27 mouse cellular contexts compared by ENCODE assay signal in genomic region chr15:50959109-50959508, GRCm38 (mm10).
"Had no signal": no experiment of that assay in that cellular context is flagged by ENCODE, and none has a peak within 500 bp of the region (broad histone marks: within the 10 kb centered on the region; RNA-seq: fewer than 3 reads in every experiment).

No protein-coding gene starts in this region.

- DNase-seq: gastrocnemius, adult 2 months; gastrocnemius, postnatal 10 days; gastrocnemius, postnatal 25 days; heart, adult 18-20 months; heart, postnatal 10 days; heart, postnatal 4 days; kidney, adult 11 months; kidney, adult 2 months; kidney, adult 9 months; kidney, postnatal 14 days; kidney, postnatal 36 days; layer of hippocampus, adult 9-11 months; layer of hippocampus, postnatal 36 days; left cerebral cortex, postnatal 4 days had no signal

- H3K27ac ChIP-seq: gastrocnemius, adult 2 months; heart, embryonic 10.5 days; hindbrain, embryonic 10.5 days; hindbrain, embryonic 12.5 days; hindbrain, embryonic 14.5 days; kidney, embryonic 15.5 days; kidney, postnatal 0 days; limb, embryonic 13.5 days; limb, embryonic 15.5 days; liver, embryonic 12.5 days; liver, embryonic 14.5 days had no signal

- H3K4me2 ChIP-seq: heart, embryonic 12.5 days; hindbrain, embryonic 12.5 days; hindbrain, embryonic 14.5 days; kidney, embryonic 15.5 days; limb, embryonic 13.5 days; limb, embryonic 15.5 days; liver, embryonic 12.5 days had no signal

- H3K9me3 ChIP-seq: heart, embryonic 10.5 days; heart, embryonic 12.5 days; hindbrain, embryonic 10.5 days; hindbrain, embryonic 12.5 days; kidney, embryonic 15.5 days; limb, embryonic 13.5 days; limb, embryonic 15.5 days; liver, embryonic 12.5 days had no signal

- H3K27me3 ChIP-seq: heart, embryonic 12.5 days; hindbrain, embryonic 12.5 days; kidney, embryonic 15.5 days; limb, embryonic 13.5 days; limb, embryonic 15.5 days; liver, embryonic 12.5 days had no signal

- H3K4me1 ChIP-seq: heart, embryonic 10.5 days; heart, embryonic 12.5 days; hindbrain, embryonic 10.5 days; hindbrain, embryonic 12.5 days; kidney, embryonic 15.5 days; limb, embryonic 13.5 days; limb, embryonic 15.5 days; liver, embryonic 12.5 days had no signal

- ATAC-seq: hindbrain, embryonic 16.5 days; intestine, embryonic 16.5 days; liver, embryonic 12.5 days had no signal

- H3K36me3 ChIP-seq: heart, embryonic 10.5 days; heart, embryonic 12.5 days; hindbrain, embryonic 10.5 days; hindbrain, embryonic 12.5 days; kidney, embryonic 15.5 days; limb, embryonic 13.5 days; limb, embryonic 15.5 days; liver, embryonic 12.5 days had no signal

- H3K4me3 ChIP-seq: gastrocnemius, adult 2 months; heart, embryonic 10.5 days; heart, embryonic 12.5 days; hindbrain, embryonic 10.5 days; hindbrain, embryonic 12.5 days; kidney, embryonic 15.5 days; limb, embryonic 13.5 days; limb, embryonic 15.5 days; liver, embryonic 12.5 days had no signal

- H3K9ac ChIP-seq: heart, embryonic 12.5 days; hindbrain, embryonic 12.5 days; hindbrain, embryonic 14.5 days; kidney, embryonic 15.5 days; limb, embryonic 13.5 days; limb, embryonic 15.5 days; liver, embryonic 12.5 days; liver, embryonic 14.5 days had no signal
